Mouse (Mus musculus): Measurements from ENCODE around the gene Fiz1.

Fiz1 gene

GRCm38 (mm10) chr7:5014251-5015117, at the start of gene Fiz1, which contains the start of gene Zfp524:
Gene Fiz1 (minus strand): TSS chr7:5014697.
Gene Zfp524 (plus strand): TSS chr7:5014415.
- DNase-seq (ENCODE audit: low spot score in 2 of 2) = peak; percentile 95 to 98

GRCm38 (mm10) chr7:5062360-5063001, 48.0 kb upstream of the Fiz1 start:
- no peak for DNase-seq (ENCODE audit: low spot score in 2 of 2)

GRCm38 (mm10) chr7:5061774-5062359, 47.4 kb upstream of the Fiz1 start, which contains the start of gene U2af2:
Gene U2af2 (plus strand): TSS chr7:5062143.
- DNase-seq (ENCODE audit: low spot score in 2 of 2) = peak; percentile 90 to 91

GRCm38 (mm10) chr7:5060944-5061773, 46.7 kb upstream of the Fiz1 start:
- peak; percentile 99 for DNase-seq (ENCODE audit: low spot score in 2 of 2)

GRCm38 (mm10) chr7:5060239-5060731, 45.8 kb upstream of the Fiz1 start:
- DNase-seq (ENCODE audit: low spot score in 2 of 2) = peak; percentile 66 to 74

- no peak for DNase-seq (ENCODE audit: low spot score in 2 of 2)
These were observed 44.9 kb upstream of the Fiz1 start for GRCm38 (mm10) chr7:5059421-5059820.

GRCm38 (mm10) chr7:5058631-5059030, 44.1 kb upstream of the Fiz1 start:
- DNase-seq (ENCODE audit: low spot score in 2 of 2) = no peak

- DNase-seq (ENCODE audit: low spot score in 2 of 2) = no peak
These were observed 43.3 kb upstream of the Fiz1 start for GRCm38 (mm10) chr7:5057804-5058203.

GRCm38 (mm10) chr7:5057381-5057780, 42.9 kb upstream of the Fiz1 start:
- no peak for DNase-seq (ENCODE audit: low spot score in 2 of 2)

- peak; percentile 52 to 68 for DNase-seq (ENCODE audit: low spot score in 2 of 2)
These were observed 42.3 kb upstream of the Fiz1 start for GRCm38 (mm10) chr7:5056651-5057263.

GRCm38 (mm10) chr7:5053456-5054179, 39.1 kb upstream of the Fiz1 start:
- peak; percentile 51 to 56 for DNase-seq (ENCODE audit: low spot score in 2 of 2)

GRCm38 (mm10) chr7:5052931-5053343, 38.4 kb upstream of the Fiz1 start:
- DNase-seq (ENCODE audit: low spot score in 2 of 2) = peak in 1 of 2 experiments; percentile 28

- DNase-seq (ENCODE audit: low spot score in 2 of 2) = no peak
These were observed 37.9 kb upstream of the Fiz1 start for GRCm38 (mm10) chr7:5052438-5052837.

- DNase-seq (ENCODE audit: low spot score in 2 of 2) = peak; percentile 74 to 82
These were observed 37.0 kb upstream of the Fiz1 start, which contains the start of gene Zfp580 for GRCm38 (mm10) chr7:5051193-5052192. Gene Zfp580 (plus strand): TSS chr7:5051538.

GRCm38 (mm10) chr7:5047313-5047712, 32.8 kb upstream of the Fiz1 start:
- DNase-seq (ENCODE audit: low spot score in 2 of 2) = no peak

- no peak for DNase-seq (ENCODE audit: low spot score in 2 of 2)
These were observed 31.6 kb upstream of the Fiz1 start for GRCm38 (mm10) chr7:5046112-5046511.

GRCm38 (mm10) chr7:5044981-5045380, 30.5 kb upstream of the Fiz1 start:
- no peak for DNase-seq (ENCODE audit: low spot score in 2 of 2)

GRCm38 (mm10) chr7:5038940-5039339, 24.4 kb upstream of the Fiz1 start:
- no peak for DNase-seq (ENCODE audit: low spot score in 2 of 2)
